Mouse (Mus musculus): Measurements from ENCODE around the gene Gm45713. TPM values are rescaled to one million over a fixed set of nuclear protein-coding genes. Genes with fewer than 3 reads are reported as not detected.
"Not testable (repeated sequence)": the region's sequence is repeated elsewhere in the genome, so short reads cannot be mapped to it uniquely, and the experiment has no call there.

Gm45713 gene
- not detected for total RNA-seq (2021)
- long read RNA-seq, partial matches to known transcripts, result 39 of 40 reads
- long read RNA-seq, other reads (novel, unspliced or antisense), result 1 of 40 reads

DNA sequence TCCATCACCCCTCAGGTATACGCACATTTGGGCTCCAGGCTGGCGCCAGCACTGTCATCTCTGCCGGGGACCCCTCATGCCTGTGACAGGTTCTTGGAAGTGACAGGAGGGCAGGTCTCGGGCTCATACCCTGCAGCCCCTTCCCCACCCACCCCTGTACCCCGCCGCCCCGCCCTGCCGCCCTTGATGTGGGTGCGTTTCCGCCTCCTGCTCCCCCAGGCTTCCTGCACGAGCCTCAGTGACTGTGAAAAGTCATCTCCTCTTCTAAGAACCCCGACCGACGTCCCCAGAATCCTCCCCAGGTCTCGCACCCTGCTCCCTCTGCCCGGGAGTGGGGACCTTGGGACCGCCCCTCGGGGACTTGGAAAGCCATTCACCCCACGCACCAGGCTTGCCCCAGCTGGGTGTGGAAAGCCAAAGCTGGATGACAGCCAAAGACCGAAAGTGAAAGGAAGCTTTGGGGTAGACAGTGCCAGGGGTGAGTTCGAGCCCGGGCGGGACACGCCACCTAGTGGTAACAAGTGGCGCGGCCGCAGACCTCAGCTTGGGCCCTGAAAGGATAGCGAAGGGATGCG, at the start of gene Gm45713, which contains the start of gene Flt3l:
Gm45713 (minus strand) TSS at position 239 of the 575 bp plus-strand sequence.
Flt3l (minus strand) TSS at position 440 of the 575 bp plus-strand sequence.
- DNase-seq (ENCODE audit: low spot score in 2 of 2), result peak; percentile 90 to 93

DNA sequence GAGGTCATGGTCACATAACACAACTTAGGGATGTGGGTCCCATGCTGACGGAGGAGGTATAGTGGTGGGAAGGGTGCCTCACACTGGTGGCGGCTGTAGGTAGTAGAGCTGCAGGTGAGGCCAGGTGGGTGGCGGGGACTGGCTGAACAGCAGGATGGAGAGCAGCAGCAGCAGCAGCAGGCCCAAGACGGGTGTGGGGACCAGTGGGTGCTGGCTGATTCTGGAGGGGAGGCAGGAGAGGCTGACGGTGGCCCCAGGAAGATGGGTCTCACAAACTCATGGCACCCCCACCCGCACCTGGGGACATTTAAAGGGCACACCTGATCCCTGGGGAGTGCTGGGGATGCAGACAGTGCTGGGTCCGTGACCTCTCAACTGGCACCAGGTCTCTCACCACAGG, 47.6 kb upstream of the Gm45713 start:
- DNase-seq (ENCODE audit: low spot score in 2 of 2), result no peak

DNA sequence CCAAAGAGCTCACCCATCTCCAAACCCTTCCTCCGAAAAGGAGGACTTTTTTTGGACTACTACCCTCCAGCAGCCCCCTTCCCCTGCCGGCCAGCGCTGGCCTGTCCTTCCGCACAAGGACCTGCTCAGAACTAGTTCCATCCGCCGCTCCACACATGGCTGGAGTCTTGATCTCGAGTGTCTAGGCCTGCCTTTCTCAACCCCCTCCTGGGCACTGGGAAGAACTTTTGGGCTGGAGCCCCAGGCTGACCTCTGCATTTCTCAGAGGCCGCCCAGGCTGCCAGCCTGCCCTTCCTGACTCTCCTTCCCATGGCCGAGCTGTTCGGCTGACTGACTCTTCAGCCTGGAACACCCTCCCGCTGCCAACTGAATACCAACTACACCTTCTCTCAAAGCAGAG, 46.6 kb upstream of the Gm45713 start:
- no peak for DNase-seq (ENCODE audit: low spot score in 2 of 2)

DNA sequence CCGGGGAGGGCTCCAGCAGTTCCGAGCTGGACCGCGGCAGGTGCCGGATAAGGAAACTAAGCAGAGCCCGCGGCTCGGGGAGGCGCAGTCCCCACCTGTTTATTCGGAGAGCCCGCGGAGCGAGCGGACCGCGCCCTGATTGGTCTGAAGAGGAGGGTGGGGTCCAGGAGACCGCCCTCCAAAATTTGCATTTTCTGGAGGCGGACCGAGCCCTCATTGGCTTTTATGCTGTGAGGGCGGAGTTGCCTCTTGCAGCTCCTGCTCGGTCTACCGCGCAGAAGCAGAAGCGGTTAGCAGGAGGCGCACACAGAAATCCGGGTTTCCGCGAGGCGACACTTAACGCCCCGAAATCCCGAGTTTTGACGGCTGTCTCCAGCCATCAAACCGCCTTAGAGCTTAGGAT, 46.2 kb upstream of the Gm45713 start:
- DNase-seq (ENCODE audit: low spot score in 2 of 2), result peak; percentile 78 to 83

DNA sequence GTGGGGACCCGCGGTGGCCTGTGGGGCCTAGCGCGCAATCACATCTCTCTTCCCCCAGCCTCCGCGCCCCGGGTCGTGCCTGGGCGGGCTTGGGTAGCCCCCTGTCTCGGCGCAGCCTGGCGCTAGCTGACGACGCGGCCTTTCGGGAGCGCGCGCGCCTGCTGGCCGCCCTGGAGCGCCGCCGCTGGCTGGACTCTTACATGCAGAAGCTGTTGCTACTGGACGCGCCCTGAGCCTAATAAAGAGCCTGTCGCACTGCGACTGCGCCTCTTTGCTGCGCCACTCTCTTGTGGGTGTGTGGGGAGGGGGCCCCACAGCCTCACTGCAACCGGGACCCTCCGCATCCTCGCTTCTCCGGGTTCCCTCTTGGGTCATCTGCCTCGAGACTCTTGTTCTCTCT, 45.5 kb upstream of the Gm45713 start:
- no peak for DNase-seq (ENCODE audit: low spot score in 2 of 2)

DNA sequence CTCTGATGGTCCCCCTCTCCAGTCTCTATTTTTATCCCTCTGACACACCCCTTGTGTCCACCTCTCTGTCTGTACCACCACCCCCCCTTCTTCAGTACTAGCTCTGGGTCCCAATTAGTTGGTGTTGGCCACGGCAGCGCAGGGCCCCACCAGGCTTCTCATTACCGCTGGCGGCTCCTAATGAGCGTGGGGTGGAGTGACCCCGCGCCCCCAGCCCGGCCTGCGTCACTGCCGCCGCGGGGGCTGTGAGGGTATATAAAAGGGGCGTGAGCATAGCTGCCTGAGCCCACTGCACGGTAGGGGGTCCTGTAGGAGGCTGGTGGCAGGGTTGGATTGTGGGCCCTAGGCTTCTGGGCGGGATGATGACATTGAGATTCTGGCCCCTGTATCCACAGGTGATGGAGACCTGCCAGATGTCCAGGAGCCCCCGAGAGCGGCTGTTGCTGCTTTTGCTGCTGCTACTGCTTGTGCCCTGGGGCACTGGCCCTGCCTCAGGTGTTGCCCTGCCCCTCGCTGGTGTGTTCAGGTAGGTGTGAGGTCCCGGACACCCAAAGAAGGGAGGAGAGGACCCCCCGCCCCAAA, 45.0 kb upstream of the Gm45713 start, which contains the start of gene Pth2:
Pth2 (plus strand) TSS at position 100 of the 582 bp plus-strand sequence.
- no peak for DNase-seq (ENCODE audit: low spot score in 2 of 2)

DNA sequence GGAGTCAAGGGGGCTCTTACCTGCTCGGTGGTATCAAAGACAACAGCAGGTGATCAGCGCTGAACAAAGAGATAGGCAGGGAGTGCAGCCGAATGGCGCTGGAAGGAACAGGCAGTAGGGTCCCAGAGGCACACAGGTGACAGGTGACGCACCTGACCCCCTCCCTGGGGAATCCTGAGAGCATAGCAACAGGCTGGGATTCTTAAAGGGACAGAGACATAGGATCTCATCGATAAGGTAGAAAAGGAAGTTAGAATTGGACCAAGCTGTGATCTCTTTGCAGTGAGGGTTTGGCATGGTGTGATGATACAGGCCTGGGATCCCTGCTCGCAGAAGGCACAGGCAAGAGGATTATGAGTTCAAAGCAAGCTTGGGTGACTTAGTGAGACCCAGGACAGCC, 43.4 kb upstream of the Gm45713 start, which contains the start of gene Gfy:
Gfy (minus strand) TSS at position 101 of the 400 bp plus-strand sequence.
- no peak for DNase-seq (ENCODE audit: low spot score in 2 of 2)

DNA sequence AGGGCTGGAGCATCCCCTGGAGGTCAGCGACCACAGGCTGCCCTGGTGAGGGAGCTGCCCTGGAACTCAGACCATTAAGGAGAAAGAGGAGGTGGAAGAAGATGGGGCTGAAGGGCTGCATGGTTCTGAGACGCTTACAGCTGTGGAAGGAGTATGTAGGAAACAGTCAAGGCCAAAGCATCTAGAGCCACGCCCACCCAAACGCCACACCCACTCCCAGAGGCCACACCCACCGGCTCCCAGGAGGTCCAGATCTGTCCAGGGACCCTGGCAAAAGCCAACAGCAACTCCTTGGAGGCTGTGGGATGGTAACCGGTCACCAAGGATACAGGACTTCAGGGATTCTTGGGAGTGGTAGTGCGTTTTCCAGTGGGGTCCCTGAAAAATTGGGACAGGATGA, 42.5 kb upstream of the Gm45713 start:
- no peak for DNase-seq (ENCODE audit: low spot score in 2 of 2)

DNA sequence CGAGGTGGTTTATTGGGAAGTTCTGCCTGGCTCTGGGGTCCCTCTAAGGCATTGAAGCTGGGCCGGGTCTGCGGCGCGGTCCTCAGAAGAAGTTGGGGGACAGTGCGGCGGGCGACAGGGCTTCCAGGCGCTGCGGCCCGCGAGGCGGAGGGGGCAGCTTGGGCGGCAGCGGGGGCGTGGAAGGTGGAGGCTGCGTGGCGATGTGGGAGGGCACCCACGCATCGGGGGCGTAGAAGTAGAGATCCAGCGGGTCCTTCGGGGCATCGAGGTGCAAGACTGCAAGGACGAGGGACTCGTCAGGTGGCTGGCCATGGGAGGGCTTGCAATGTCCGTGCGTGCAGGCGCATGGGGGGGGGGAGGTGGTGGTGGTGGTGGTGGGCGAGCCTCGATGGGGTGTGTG, 40.3 kb upstream of the Gm45713 start:
- peak in 1 of 2 experiments; percentile 25 for DNase-seq (ENCODE audit: low spot score in 2 of 2)

DNA sequence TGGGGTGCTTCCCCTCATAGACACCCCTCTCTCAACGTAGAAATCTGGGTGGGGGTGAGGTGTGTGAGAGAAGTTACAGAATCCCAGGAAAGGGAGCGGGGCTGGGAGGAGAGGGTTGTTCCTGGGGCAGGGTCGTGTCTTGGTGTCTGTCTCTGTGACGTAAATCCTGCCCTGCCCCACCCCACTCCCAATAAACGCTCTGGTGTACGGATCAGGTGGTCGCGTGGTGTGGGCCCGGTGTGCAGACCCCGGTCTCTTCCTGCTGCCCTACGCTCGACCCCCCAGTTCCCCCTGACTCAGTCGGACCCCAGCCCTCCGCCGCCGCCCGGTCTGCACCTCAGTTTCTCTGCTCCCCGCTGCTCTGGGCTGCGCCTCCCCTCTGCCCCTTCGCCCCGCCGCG, 39.9 kb upstream of the Gm45713 start:
- DNase-seq (ENCODE audit: low spot score in 2 of 2), result no peak

DNA sequence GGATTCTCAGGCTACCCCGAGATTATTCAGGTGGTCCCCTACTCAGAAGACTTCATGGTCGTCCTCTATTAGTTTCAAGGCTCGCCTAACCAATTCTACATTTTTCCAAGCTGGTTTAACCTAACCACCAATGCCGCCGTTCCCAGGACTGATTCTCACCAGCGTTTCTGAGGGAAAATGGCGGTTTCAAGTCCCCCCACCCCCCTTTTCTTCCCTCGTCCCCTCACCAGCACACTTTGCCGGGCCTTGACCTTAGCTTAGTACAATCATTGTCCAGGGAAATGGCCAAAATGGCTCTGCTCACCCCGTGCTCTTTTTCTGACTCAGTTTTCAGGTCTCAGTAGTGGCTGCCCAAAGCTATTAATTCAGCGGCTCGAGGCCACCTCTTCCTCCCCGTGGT, 39.4 kb upstream of the Gm45713 start:
- no peak for DNase-seq (ENCODE audit: low spot score in 2 of 2)

DNA sequence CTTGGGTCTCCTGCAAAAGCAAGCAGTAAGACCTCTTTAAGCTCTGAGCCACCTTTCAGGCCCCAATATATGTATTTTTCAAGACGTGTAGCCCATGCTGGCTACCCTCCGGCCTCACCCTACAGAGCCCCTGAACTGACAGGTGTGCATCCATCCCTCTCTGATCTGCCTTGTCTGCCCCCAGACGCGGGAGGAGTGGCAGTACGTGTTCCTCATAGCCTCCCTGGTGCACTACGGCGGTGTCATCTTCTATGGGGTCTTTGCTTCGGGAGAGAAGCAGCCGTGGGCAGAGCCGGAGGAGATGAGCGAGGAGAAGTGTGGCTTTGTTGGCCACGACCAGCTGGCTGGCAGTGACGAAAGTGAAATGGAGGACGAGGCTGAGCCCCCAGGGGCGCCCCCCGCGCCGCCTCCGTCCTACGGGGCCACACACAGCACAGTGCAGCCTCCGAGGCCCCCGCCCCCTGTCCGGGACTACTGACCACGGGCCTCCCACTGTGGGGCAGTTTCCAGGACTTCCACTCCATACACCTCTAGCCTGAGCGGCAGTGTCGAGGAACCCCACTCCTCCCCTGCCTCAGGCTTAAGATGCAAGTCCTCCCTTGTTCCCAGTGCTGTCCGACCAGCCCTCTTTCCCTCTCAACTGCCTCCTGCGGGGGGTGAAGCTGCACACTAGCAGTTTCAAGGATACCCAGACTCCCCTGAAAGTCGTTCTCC, 38.7 kb upstream of the Gm45713 start:
- no peak for DNase-seq (ENCODE audit: low spot score in 2 of 2)

DNA sequence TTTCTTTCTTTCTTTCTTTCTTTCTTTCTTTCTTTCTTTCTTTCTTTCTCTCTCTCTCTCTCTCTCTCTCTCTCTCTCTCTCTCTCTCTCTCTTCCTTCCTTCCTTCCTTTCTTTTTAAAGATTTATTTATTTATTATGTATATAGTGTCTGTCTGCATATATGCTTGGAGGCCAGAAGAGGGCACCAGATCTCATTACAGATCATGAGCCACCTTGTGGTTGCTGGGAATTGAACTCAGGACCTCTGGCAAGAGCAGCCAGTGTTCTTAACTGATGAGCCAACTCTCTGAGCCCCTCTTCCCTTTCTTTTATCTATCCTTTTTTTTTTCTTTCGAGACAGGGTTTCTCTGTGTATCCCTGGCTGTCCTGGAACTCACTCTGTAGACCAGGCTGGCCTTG, 37.7 kb upstream of the Gm45713 start:
- DNase-seq (ENCODE audit: low spot score in 2 of 2), result not testable (repeated sequence)

DNA sequence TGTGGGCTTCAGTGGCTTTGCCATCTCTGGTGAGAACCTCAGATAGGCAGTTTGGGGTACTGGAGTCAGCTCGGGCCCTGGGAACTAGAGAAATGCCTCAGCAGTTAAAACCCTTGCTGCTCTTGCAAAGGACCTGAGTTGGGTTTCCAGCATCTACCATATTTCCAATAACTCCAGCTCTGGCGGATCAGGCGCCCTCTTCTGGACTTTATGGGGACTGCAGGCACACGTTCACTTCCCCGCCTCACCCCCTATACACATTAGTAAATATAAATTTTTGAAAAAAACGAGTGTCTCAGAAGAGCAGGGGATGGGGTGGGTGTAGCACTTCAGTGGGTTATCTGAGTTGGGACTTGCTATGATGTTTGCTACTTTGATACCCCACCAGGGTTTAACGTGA, 36.9 kb upstream of the Gm45713 start:
- DNase-seq (ENCODE audit: low spot score in 2 of 2), result peak in 1 of 2 experiments; percentile 32

DNA sequence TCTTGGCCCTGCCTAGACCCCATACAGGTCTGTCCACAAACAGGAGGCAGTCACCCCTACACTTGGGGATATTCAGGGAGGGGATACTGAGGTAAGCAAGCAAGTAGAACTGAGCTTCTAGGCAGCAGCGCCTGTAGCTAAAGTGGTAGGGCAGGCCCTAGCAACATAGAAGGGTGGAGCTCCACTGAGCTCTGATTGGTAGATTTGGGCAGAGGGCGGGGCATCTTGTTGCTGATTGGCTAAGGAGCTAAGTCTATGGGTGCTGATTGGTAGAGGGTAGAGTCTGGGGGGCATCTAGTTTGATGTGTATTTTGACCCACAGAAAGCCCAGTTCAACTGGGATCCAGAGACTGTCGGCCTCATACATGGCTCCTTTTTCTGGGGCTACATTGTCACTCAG, 33.5 kb upstream of the Gm45713 start:
- peak; percentile 57 to 63 for DNase-seq (ENCODE audit: low spot score in 2 of 2)

DNA sequence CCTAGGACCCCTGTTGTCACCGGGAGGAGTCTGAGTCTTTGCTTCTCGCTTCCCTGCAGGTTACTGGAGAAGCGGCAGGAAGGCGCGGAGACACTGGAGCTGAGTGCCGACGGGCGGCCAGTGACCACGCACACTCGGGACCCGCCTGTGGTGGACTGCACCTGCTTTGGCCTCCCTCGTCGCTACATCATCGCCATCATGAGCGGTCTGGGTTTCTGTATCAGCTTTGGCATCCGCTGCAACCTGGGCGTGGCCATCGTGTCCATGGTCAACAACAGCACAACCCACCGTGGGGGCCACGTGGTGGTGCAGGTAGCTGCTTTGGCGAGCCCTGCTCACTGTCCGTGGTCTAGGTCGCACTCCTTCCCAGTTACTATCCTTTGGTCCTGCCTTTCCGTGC, 32.6 kb upstream of the Gm45713 start:
- DNase-seq (ENCODE audit: low spot score in 2 of 2), result no peak

DNA sequence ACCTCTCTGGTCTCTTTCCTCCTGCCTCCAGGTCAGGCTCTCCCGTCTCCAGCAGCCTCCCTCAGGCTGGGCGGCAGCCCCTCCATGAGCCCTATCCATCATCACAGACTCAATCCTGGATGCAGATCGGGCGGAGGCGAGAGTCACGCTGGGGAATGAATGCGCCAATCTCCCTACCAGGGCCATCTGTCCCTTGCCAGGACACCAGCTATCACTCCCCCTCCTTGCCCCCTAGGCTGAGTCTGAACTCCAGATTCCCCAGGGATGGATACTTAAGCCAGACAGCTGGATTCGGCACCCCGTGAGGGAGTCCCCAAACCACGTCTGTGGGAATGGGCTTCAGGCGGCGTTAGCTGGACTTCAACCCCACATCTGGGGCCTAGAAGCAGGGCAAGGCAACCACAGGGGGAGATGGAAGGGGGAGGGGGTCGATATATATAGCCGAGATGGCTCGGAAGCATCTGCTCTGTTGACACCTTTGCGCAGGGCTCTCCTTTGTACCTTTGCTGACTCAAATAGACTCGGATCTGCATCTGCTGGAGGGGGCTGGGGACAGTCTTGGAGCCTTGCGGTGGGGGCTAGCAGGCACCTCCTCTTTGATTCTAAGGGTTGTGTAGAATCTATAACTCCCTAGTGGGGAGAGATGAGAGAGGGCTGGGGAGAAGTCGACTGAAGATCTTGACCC, 31.9 kb upstream of the Gm45713 start:
- peak; percentile 57 to 59 for DNase-seq (ENCODE audit: low spot score in 2 of 2)

DNA sequence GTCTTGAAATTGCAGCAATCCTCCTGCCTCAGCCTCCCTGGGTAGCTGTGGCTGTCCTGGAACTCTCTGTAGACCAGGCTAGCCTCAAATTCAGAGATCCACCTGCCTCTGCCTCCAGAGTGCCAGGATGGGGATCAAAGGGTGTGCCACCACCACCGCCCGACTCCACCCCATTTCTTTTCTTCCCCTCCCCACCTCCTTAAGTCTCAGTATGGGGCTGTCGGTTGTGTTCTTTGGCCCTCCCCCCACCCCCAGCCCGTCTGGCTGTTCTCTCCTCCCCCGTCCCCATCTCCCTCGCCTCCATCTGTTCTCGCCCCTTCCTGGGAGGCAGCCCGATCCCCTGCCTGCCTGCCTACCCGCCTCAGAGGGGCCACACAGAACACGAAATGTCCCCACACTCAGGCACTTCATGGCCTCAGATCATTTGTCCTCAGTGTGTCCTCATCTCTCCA, 30.9 kb upstream of the Gm45713 start:
- DNase-seq (ENCODE audit: low spot score in 2 of 2), result peak in 1 of 2 experiments; percentile 34

DNA sequence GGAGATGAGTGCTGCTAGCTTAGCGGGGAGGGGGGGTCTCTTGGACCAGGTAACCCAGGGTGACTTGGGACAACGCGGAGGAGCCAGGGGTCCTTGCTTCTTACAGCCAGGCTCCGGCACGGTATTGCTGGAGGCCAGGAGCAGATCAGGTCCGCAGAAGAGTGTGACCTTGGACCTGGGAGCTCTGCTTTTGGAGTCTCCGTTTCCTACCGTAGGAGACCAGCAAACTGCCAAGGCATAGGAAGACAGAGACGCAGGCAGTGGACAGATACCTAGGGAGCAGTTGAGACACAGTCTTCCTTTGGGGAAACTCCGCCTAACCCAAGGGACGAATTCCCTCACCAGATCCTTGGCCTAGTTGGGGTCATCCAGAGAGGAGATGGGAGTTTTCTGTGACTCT, 29.7 kb upstream of the Gm45713 start:
- DNase-seq (ENCODE audit: low spot score in 2 of 2), result no peak

DNA sequence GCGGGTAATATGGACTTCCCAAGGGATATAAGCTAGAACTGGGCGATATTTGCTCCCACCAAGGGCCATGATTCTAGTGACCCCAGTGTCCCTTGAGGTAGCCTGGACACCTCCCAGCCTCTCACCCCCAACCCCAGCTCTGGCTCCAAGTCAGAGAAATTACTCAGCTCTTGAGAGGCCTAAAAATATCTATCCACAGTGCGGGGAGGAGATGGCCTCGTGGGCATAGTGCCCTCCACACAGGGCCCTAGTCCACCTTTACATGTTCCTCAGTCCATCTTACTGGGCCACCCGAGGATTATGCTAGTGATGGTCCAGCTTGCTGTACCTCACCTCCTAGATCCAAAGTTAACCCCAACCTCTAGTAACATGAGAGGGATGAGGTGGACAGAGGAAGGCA, 28.8 kb upstream of the Gm45713 start:
- no peak for DNase-seq (ENCODE audit: low spot score in 2 of 2)

DNA sequence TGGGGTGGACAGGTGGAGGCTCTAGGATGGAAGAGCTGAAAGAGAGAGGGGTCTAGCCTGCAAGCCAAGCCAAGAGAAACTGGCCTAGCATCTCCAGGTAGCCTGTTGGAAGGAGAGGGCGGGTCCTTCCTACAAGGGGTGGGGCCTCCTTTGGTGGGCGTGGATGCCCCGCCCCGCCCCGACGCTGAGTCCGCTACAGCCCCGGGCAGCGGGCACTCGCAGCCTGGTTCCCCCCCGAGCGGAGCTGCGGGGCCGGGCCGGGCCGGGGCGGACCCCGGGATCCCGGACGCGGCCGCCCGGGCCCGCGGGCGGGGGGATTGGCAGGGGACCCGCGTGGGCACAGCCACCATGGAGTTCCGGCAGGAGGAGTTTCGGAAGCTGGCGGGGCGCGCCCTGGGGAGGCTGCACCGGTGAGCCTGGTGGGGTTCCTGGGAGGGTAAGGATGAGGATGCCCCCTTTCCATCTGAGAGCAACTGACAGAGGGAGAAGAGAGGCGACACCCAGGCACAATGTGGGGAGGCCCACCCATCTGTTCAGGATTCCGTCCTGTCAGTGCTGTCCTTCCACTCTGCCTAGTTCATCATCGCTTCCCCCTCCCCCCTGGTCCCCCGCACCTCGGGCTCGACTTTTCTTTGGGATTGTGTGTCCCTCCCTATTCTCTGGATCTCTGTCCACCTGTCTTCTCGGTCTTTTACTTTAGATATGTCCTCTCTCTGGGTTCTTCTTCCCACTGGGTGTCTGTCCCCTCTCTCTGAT, 27.9 kb upstream of the Gm45713 start, which contains the start of gene Slc17a7:
Slc17a7 (plus strand) TSS at position 215 of the 756 bp plus-strand sequence.
- DNase-seq (ENCODE audit: low spot score in 2 of 2), result peak; percentile 41 to 53

Data from layer of hippocampus, postnatal 10 days (tissue).